Mouse (Mus musculus): ENCODE results near the gene Arsg. TPM values are rescaled to one million over a fixed set of nuclear protein-coding genes. Genes with fewer than 3 reads are reported as not detected.

Gene Arsg
- polyA plus RNA-seq, 1 experiment = 2.4 TPM

GRCm38 (mm10) chr11:109479575-109480285 lies 6.6 kb downstream of the Arsg start:
- no peak overlapping the region for H3K4me3 ChIP-seq

GRCm38 (mm10) chr11:109480440-109480839 lies 7.3 kb downstream of the Arsg start:
- Histone ChIP-seq H3K4me3 (no peak overlapping the region), H3K27me3 (ENCODE audit: control insufficient read depth, insufficient read depth, insufficient read length) (no peaks in the 10 kb centered on the region), H3ac (ENCODE audit: control insufficient read depth, insufficient read length) (no peak overlapping the region), H3K79me2 (ENCODE audit: control insufficient read depth, insufficient read depth) (no peaks in the 10 kb centered on the region), H3K36me3 (ENCODE audit: control insufficient read depth, insufficient read depth) (no peaks in the 10 kb centered on the region), H3K4me2 (ENCODE audit: low read depth) (no peak overlapping the region)
- TF ChIP-seq POLR2A (IDR thresholded peaks at IDR 0.05; ENCODE audit: insufficient read length, low read depth) (no peak), SRF (IDR thresholded peaks at IDR 0.05; ENCODE audit: control insufficient read depth, insufficient read length, low read depth) (no peak), REST (IDR thresholded peaks at IDR 0.05; ENCODE audit: insufficient read depth, insufficient read length) (no peak), TCF12 (IDR thresholded peaks at IDR 0.05; ENCODE audit: insufficient read depth, poor library complexity, severe bottlenecking) (no peak), MYOG (IDR thresholded peaks at IDR 0.05; ENCODE audit: control insufficient read depth in 1 of 3, insufficient read depth in 1 of 3, insufficient read length in 2 of 3, low read depth in 2 of 3) (no peak), MAX (IDR thresholded peaks at IDR 0.05; ENCODE audit: low read depth) (no peak), MYOD1 (IDR thresholded peaks at IDR 0.05; ENCODE audit: control insufficient read depth in 1 of 3, insufficient read length in 2 of 3, low read depth in 2 of 3) (no peak), POLR2AphosphoS2 (IDR thresholded peaks at IDR 0.05; ENCODE audit: insufficient read length, low read depth) (no peak), CEBPB (IDR thresholded peaks at IDR 0.05; ENCODE audit: insufficient read depth, poor library complexity, severe bottlenecking) (no peak), USF1 (IDR thresholded peaks at IDR 0.05; ENCODE audit: low read depth) (no peak), TCF3 (IDR thresholded peaks at IDR 0.05; ENCODE audit: insufficient read length, low read depth) (no peak), E2F4 (IDR thresholded peaks at IDR 0.05; ENCODE audit: insufficient read depth) (no peak)

More at GRCm38 (mm10) chr11:109479575-109480285, 6.6 kb downstream of the Arsg start:
- Histone ChIP-seq H3K79me2 (ENCODE audit: control insufficient read depth, insufficient read depth) (no peaks in the 10 kb centered on the region), H3K27me3 (ENCODE audit: control insufficient read depth, insufficient read depth, insufficient read length) (no peaks in the 10 kb centered on the region), H3K4me2 (ENCODE audit: low read depth) (no peak overlapping the region), H3K36me3 (ENCODE audit: control insufficient read depth, insufficient read depth) (no peaks in the 10 kb centered on the region), H3ac (ENCODE audit: control insufficient read depth, insufficient read length) (no peak overlapping the region)
- no peak for TF ChIP-seq E2F4 (IDR thresholded peaks at IDR 0.05; ENCODE audit: insufficient read depth)
- TF ChIP-seq SRF (IDR thresholded peaks at IDR 0.05; ENCODE audit: control insufficient read depth, insufficient read length, low read depth) = no peak
- no peak for TF ChIP-seq USF1 (IDR thresholded peaks at IDR 0.05; ENCODE audit: low read depth)

GRCm38 (mm10) chr11:109485398-109486045 lies 12.3 kb downstream of the Arsg start:
- Histone ChIP-seq H3ac (ENCODE audit: control insufficient read depth, insufficient read length) (no peak overlapping the region), H3K4me2 (ENCODE audit: low read depth) (peak overlapping the region; percentile 10), H3K79me2 (ENCODE audit: control insufficient read depth, insufficient read depth) (no peaks in the 10 kb centered on the region), H3K27me3 (ENCODE audit: control insufficient read depth, insufficient read depth, insufficient read length) (no peaks in the 10 kb centered on the region), H3K36me3 (ENCODE audit: control insufficient read depth, insufficient read depth) (no peaks in the 10 kb centered on the region), H3K4me3 (no peak overlapping the region)
- TF ChIP-seq MYOG (IDR thresholded peaks at IDR 0.05; ENCODE audit: control insufficient read depth in 1 of 3, insufficient read depth in 1 of 3, insufficient read length in 2 of 3, low read depth in 2 of 3) (peak in 1 of 3 experiments; percentile 63), MYOD1 (IDR thresholded peaks at IDR 0.05; ENCODE audit: control insufficient read depth in 1 of 3, insufficient read length in 2 of 3, low read depth in 2 of 3) (peak in 2 of 3 experiments; percentile 26 to 63), USF1 (IDR thresholded peaks at IDR 0.05; ENCODE audit: low read depth) (no peak), CEBPB (IDR thresholded peaks at IDR 0.05; ENCODE audit: insufficient read depth, poor library complexity, severe bottlenecking) (peak; percentile 29; the same call in 1 of the 2 replicates)

DNA sequence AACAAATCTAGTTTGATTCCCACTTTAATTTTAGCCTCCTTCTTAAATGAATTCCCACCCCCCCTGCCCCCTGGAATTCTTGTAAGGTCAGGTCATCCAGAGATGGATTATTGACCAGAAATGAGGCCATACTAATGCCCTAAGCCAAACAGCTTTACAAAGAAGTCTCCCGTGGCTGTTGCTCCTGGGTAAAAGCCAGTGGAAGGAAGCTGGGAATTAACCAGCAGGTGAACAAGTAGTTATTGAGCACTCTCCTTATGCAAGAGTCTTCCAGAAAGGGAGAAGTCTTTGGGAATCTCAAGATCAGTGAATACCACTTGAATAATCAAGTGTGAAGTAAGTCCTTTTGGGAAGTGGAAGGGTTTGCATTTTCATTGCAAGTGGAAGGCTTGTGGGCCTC lies 13.9 kb downstream of the Arsg start:
- Histone ChIP-seq H3K4me2 (ENCODE audit: low read depth) (no peak overlapping the region), H3K27me3 (ENCODE audit: control insufficient read depth, insufficient read depth, insufficient read length) (no peaks in the 10 kb centered on the region), H3K36me3 (ENCODE audit: control insufficient read depth, insufficient read depth) (no peaks in the 10 kb centered on the region), H3ac (ENCODE audit: control insufficient read depth, insufficient read length) (no peak overlapping the region), H3K4me3 (no peak overlapping the region), H3K79me2 (ENCODE audit: control insufficient read depth, insufficient read depth) (no peaks in the 10 kb centered on the region)
- TF ChIP-seq USF1 (IDR thresholded peaks at IDR 0.05; ENCODE audit: low read depth) (no peak), TCF3 (IDR thresholded peaks at IDR 0.05; ENCODE audit: insufficient read length, low read depth) (no peak), SRF (IDR thresholded peaks at IDR 0.05; ENCODE audit: control insufficient read depth, insufficient read length, low read depth) (no peak), CEBPB (IDR thresholded peaks at IDR 0.05; ENCODE audit: insufficient read depth, poor library complexity, severe bottlenecking) (no peak), E2F4 (IDR thresholded peaks at IDR 0.05; ENCODE audit: insufficient read depth) (no peak), MYOD1 (IDR thresholded peaks at IDR 0.05; ENCODE audit: control insufficient read depth in 1 of 3, insufficient read length in 2 of 3, low read depth in 2 of 3) (no peak), POLR2A (IDR thresholded peaks at IDR 0.05; ENCODE audit: insufficient read length, low read depth) (no peak), MYOG (IDR thresholded peaks at IDR 0.05; ENCODE audit: control insufficient read depth in 1 of 3, insufficient read depth in 1 of 3, insufficient read length in 2 of 3, low read depth in 2 of 3) (no peak), POLR2AphosphoS2 (IDR thresholded peaks at IDR 0.05; ENCODE audit: insufficient read length, low read depth) (no peak), TCF12 (IDR thresholded peaks at IDR 0.05; ENCODE audit: insufficient read depth, poor library complexity, severe bottlenecking) (no peak), MAX (IDR thresholded peaks at IDR 0.05; ENCODE audit: low read depth) (no peak), REST (IDR thresholded peaks at IDR 0.05; ENCODE audit: insufficient read depth, insufficient read length) (no peak)
